Mouse (Mus musculus) myocyte (in vitro differentiated cells): ENCODE results near the gene Tmem128. TPM values are rescaled to one million over a fixed set of nuclear protein-coding genes. Genes with fewer than 3 reads are reported as not detected.

Experiments used
- H3K27me3 ChIP-seq: one replicate; pipeline ENCODE4 v1.6.1; 2011; ENCODE audit not compliant: control insufficient read depth, insufficient read depth, insufficient read length
- H3K36me3 ChIP-seq: one replicate; pipeline ENCODE4 v1.6.1; 2011; ENCODE audit not compliant: control insufficient read depth, insufficient read depth
- H3K4me2 ChIP-seq: one replicate; pipeline ENCODE4 v1.6.1; 2011; ENCODE audit warnings: low read depth, control low read depth
- H3K4me3 ChIP-seq: one replicate; pipeline ENCODE4 v1.5.1; 2011; ENCODE audit warnings: mild to moderate bottlenecking, control low read depth, moderate library complexity
- H3K79me2 ChIP-seq: one replicate; pipeline ENCODE4 v1.6.1; 2011; ENCODE audit not compliant: control insufficient read depth, insufficient read depth
- H3ac ChIP-seq: one replicate; pipeline ENCODE4 v1.6.1; 2011; ENCODE audit not compliant: control insufficient read depth, insufficient read length
- CEBPB ChIP-seq: IDR thresholded peaks from 2 replicates; pipeline ENCODE4 v1.6.1; 2011; ENCODE audit warnings: mild to moderate bottlenecking, moderate library complexity; ENCODE audit not compliant: poor library complexity, insufficient read depth, severe bottlenecking
- E2F4 ChIP-seq: IDR thresholded peaks from one replicate; pipeline ENCODE4 v1.6.1; 2011; ENCODE audit warnings: mild to moderate bottlenecking, control low read depth, moderate library complexity; ENCODE audit not compliant: insufficient read depth
- MAX ChIP-seq: IDR thresholded peaks from one replicate; pipeline ENCODE4 v1.6.1; 2011; ENCODE audit warnings: low read depth, mild to moderate bottlenecking, control low read depth
- MYOD1 ChIP-seq, 3 experiments: IDR thresholded peaks; one replicate each; pipeline ENCODE4 v1.6.1; 2011; ENCODE audit warnings: control low read depth in 2 of 3, low read depth in 2 of 3, mild to moderate bottlenecking in 2 of 3, moderate library complexity in 1 of 3; ENCODE audit not compliant: insufficient read length in 2 of 3, control insufficient read depth in 1 of 3
- MYOG ChIP-seq, 3 experiments: IDR thresholded peaks; one replicate each; pipeline ENCODE4 v1.6.1; 2011; ENCODE audit warnings: control low read depth in 2 of 3, low read depth in 2 of 3, mild to moderate bottlenecking in 2 of 3; ENCODE audit not compliant: insufficient read length in 2 of 3, control insufficient read depth in 1 of 3, insufficient read depth in 1 of 3
- POLR2A ChIP-seq: IDR thresholded peaks from one replicate; pipeline ENCODE4 v1.6.1; 2011; ENCODE audit warnings: low read depth, mild to moderate bottlenecking, control low read depth, moderate library complexity; ENCODE audit not compliant: insufficient read length
- POLR2AphosphoS2 ChIP-seq: IDR thresholded peaks from one replicate; pipeline ENCODE4 v1.6.1; 2011; ENCODE audit warnings: low read depth, control low read depth; ENCODE audit not compliant: insufficient read length
- REST ChIP-seq: IDR thresholded peaks from one replicate; pipeline ENCODE4 v1.6.1; 2011; ENCODE audit warnings: mild to moderate bottlenecking, control low read depth, moderate library complexity; ENCODE audit not compliant: insufficient read depth, insufficient read length
- SRF ChIP-seq: IDR thresholded peaks from one replicate; pipeline ENCODE4 v1.6.1; 2011; ENCODE audit warnings: low read depth; ENCODE audit not compliant: control insufficient read depth, insufficient read length
- TCF12 ChIP-seq: IDR thresholded peaks from one replicate; pipeline ENCODE4 v1.6.1; 2011; ENCODE audit warnings: mild to moderate bottlenecking, control low read depth; ENCODE audit not compliant: poor library complexity, insufficient read depth, severe bottlenecking
- TCF3 ChIP-seq: IDR thresholded peaks from one replicate; pipeline ENCODE4 v1.6.1; 2011; ENCODE audit warnings: low read depth, control low read depth; ENCODE audit not compliant: insufficient read length
- USF1 ChIP-seq: IDR thresholded peaks from one replicate; pipeline ENCODE4 v1.6.1; 2011; ENCODE audit warnings: low read depth, mild to moderate bottlenecking, control low read depth, moderate library complexity
- polyA plus RNA-seq: library from polyadenylated mRNA; unstranded; fragments of >200 nt; fragmentation: generic; extraction: Trizol; gene quantifications from one replicate; pipeline ENCODE4 v1.2.1, GENCODE M21; 2012; ENCODE audit warnings: missing spikeins

Tmem128 gene
- polyA plus RNA-seq, 1 experiment = 24.0 TPM

GRCm38 (mm10) chr5:38255195-38255594 lies 4.8 kb upstream of the Tmem128 start:
- H3K79me2 ChIP-seq = no peaks in the 10 kb centered on the region
- no peak overlapping the region for H3K4me3 ChIP-seq
- no peak overlapping the region for H3ac ChIP-seq
- H3K27me3 ChIP-seq = no peaks in the 10 kb centered on the region
- no peaks in the 10 kb centered on the region for H3K36me3 ChIP-seq
- TF ChIP-seq MYOD1 (IDR thresholded peaks at IDR 0.05; ENCODE audit: control insufficient read depth in 1 of 3, insufficient read length in 2 of 3, low read depth in 2 of 3) (no peak), CEBPB (no peak), TCF12 (no peak), POLR2A (no peak), MYOG (IDR thresholded peaks at IDR 0.05; ENCODE audit: control insufficient read depth in 1 of 3, insufficient read depth in 1 of 3, insufficient read length in 2 of 3, low read depth in 2 of 3) (no peak), USF1 (no peak), REST (no peak), SRF (no peak), TCF3 (no peak), MAX (no peak), E2F4 (no peak), POLR2AphosphoS2 (no peak)
- H3K4me2 ChIP-seq = no peak overlapping the region

GRCm38 (mm10) chr5:38255644-38256043 lies 4.3 kb upstream of the Tmem128 start:
- Histone ChIP-seq H3ac (no peak overlapping the region), H3K79me2 (no peaks in the 10 kb centered on the region), H3K36me3 (no peaks in the 10 kb centered on the region), H3K4me2 (no peak overlapping the region), H3K27me3 (no peaks in the 10 kb centered on the region), H3K4me3 (no peak overlapping the region)
- no peak for TF ChIP-seq CEBPB
- no peak for TF ChIP-seq POLR2AphosphoS2
- no peak for TF ChIP-seq TCF12

- Histone ChIP-seq H3K36me3 (peaks cover 1% of the 10 kb centered on the region), H3K4me3 (no peak overlapping the region), H3K79me2 (no peaks in the 10 kb centered on the region), H3K4me2 (no peak overlapping the region), H3ac (no peak overlapping the region), H3K27me3 (no peaks in the 10 kb centered on the region)
- TF ChIP-seq E2F4 (no peak), REST (no peak), POLR2AphosphoS2 (no peak), MYOD1 (IDR thresholded peaks at IDR 0.05; ENCODE audit: control insufficient read depth in 1 of 3, insufficient read length in 2 of 3, low read depth in 2 of 3) (no peak), TCF3 (no peak), POLR2A (no peak), MAX (no peak), MYOG (IDR thresholded peaks at IDR 0.05; ENCODE audit: control insufficient read depth in 1 of 3, insufficient read depth in 1 of 3, insufficient read length in 2 of 3, low read depth in 2 of 3) (no peak), TCF12 (no peak), SRF (no peak), CEBPB (no peak), USF1 (no peak)
Measured at GRCm38 (mm10) chr5:38256551-38256950, 3.4 kb upstream of the Tmem128 start.

GRCm38 (mm10) chr5:38258034-38258772 lies 1.8 kb upstream of the Tmem128 start:
- no peaks in the 10 kb centered on the region for H3K27me3 ChIP-seq
- TF ChIP-seq REST = no peak
- TF ChIP-seq TCF12 = no peak
- TF ChIP-seq E2F4 = no peak
- TF ChIP-seq CEBPB = no peak
- no peak for TF ChIP-seq TCF3
- H3K4me3 ChIP-seq = no peak overlapping the region
- H3ac ChIP-seq = no peak overlapping the region
- H3K79me2 ChIP-seq = no peaks in the 10 kb centered on the region
- H3K36me3 ChIP-seq = peaks cover 9% of the 10 kb centered on the region
- no peak overlapping the region for H3K4me2 ChIP-seq

- H3K79me2 ChIP-seq = no peaks in the 10 kb centered on the region
- no peaks in the 10 kb centered on the region for H3K27me3 ChIP-seq
- TF ChIP-seq MYOD1 (IDR thresholded peaks at IDR 0.05; ENCODE audit: control insufficient read depth in 1 of 3, insufficient read length in 2 of 3, low read depth in 2 of 3) (no peak), CEBPB (no peak), REST (no peak), TCF3 (no peak), E2F4 (no peak), USF1 (no peak), POLR2AphosphoS2 (no peak), MYOG (IDR thresholded peaks at IDR 0.05; ENCODE audit: control insufficient read depth in 1 of 3, insufficient read depth in 1 of 3, insufficient read length in 2 of 3, low read depth in 2 of 3) (no peak), POLR2A (no peak), SRF (no peak), MAX (no peak), TCF12 (no peak)
- H3K4me2 ChIP-seq = no peak overlapping the region
- no peak overlapping the region for H3K4me3 ChIP-seq
- H3K36me3 ChIP-seq = peaks cover 11% of the 10 kb centered on the region
- no peak overlapping the region for H3ac ChIP-seq
Measured at GRCm38 (mm10) chr5:38258773-38259146, 1.2 kb upstream of the Tmem128 start.
